9 mouse cellular contexts compared by ENCODE assay signal in the genomic region with DNA sequence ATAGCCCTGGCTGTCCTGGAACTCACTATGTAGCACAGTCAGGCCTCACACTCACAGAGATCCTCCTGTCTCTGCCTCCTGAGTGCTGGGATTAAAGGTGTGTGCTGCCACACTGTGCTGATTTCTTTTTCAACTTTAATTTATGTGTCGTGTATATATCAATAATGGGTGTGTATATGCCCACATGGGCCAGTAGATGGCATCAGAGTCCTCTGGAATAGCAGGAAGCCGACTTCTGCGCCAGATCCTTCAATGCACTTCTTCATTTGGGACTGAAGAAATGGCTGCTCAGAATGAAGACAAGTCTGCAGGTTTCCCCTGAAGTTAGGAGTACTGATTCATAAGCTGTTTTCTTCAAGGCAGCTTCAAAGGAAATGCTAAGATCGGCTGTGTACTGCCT. TPM values are rescaled to one million over a fixed set of nuclear protein-coding genes. Genes with fewer than 3 reads are reported as not detected.
A peak's percentile ranks its signal among the peaks of the same experiment; 100 is the strongest.
DNase-seq lines count a peak whose midpoint lies in the region; ATAC-seq and TF ChIP-seq lines count a peak whose summit lies in the region.
"Had no signal": no experiment of that assay in that cellular context is flagged by ENCODE, and none has a peak within 500 bp of the region (broad histone marks: within the 10 kb centered on the region; RNA-seq: fewer than 3 reads in every experiment).

No protein-coding gene starts in this region.

- H3K9me3 ChIP-seq in heart, postnatal 0 days (replicated peaks; ENCODE audit: control insufficient read depth, low read length): 0 out of 2 replicates have a peak, but pooled peaks cover 12% of the 10 kb centered on the region
- no peaks in the 10 kb centered on the region; the same call in 1 of the 2 replicates for H3K9me3 ChIP-seq in embryonic facial prominence, embryonic 15.5 days (replicated peaks)

- ATAC-seq in heart, postnatal 0 days (ENCODE audit: insufficient read depth, low read depth): no peak
- no peak for ATAC-seq in embryonic facial prominence, embryonic 15.5 days (ENCODE audit: insufficient number of reproducible peaks, low FRiP score, low TSS enrichment, low read depth)

- peak; percentile 48 for TF ChIP-seq CTCF in heart, postnatal 0 days (IDR thresholded peaks at IDR 0.05; ENCODE audit: low read depth)
- peak; percentile 19; the same call in 1 of the 2 replicates for TF ChIP-seq CTCF in small intestine, adult 2 months (IDR thresholded peaks at IDR 0.05; ENCODE audit: extremely low read depth, insufficient read length, insufficient replicate concordance, low read depth, low read length)

- H3K4me1 ChIP-seq in heart, postnatal 0 days (ENCODE audit: control insufficient read depth, insufficient read depth): no peaks in the 10 kb centered on the region
- H3K4me1 ChIP-seq in embryonic facial prominence, embryonic 15.5 days: no peaks in the 10 kb centered on the region
- H3K4me1 ChIP-seq in small intestine, adult 2 months (ENCODE audit: control insufficient read depth, insufficient read depth, insufficient read length, low read length): no peaks in the 10 kb centered on the region
- H3K4me1 ChIP-seq: neural tube, embryonic 12.5 days had no signal

- DNase-seq in heart, postnatal 0 days (ENCODE audit: low spot score): peak; percentile 21
- no peak for DNase-seq in heart, adult 18-20 months
- peak; percentile 32 to 50 for DNase-seq in spleen, postnatal 36 days (ENCODE audit: low spot score in 2 of 2)
- no peak for DNase-seq in spleen, postnatal 4 days (ENCODE audit: low spot score in 2 of 2)
- DNase-seq in frontal cortex, postnatal 14 days (ENCODE audit: low spot score in 2 of 2): no peak
- no peak for DNase-seq in adrenal gland, adult 18-20 months (ENCODE audit: low spot score in 2 of 2)

- H3K27ac ChIP-seq in heart, postnatal 0 days (ENCODE audit: low read depth): no peak overlapping the region
- 0 out of 2 replicates have a peak overlapping the region, but pooled peaks have one; percentile 52 for H3K27ac ChIP-seq in embryonic facial prominence, embryonic 15.5 days (replicated peaks)
- no peak overlapping the region for H3K27ac ChIP-seq in small intestine, adult 2 months (ENCODE audit: insufficient read depth, low read depth, low read length)
- H3K27ac ChIP-seq: neural tube, embryonic 12.5 days had no signal

- no peaks in the 10 kb centered on the region for H3K36me3 ChIP-seq in heart, postnatal 0 days (replicated peaks; ENCODE audit: control insufficient read depth, insufficient read depth, low read length)
- H3K36me3 ChIP-seq in embryonic facial prominence, embryonic 15.5 days: no peaks in the 10 kb centered on the region
- H3K36me3 ChIP-seq in small intestine, adult 2 months (ENCODE audit: control insufficient read depth, insufficient read depth, low read length): no peaks in the 10 kb centered on the region
- H3K36me3 ChIP-seq: neural tube, embryonic 12.5 days had no signal

- no peak for TF ChIP-seq POLR2A in small intestine, adult 2 months (IDR thresholded peaks at IDR 0.05; ENCODE audit: low read depth, low read length)

- 38% methylated on average over 4 of the region's 4 CpGs for WGBS in heart, postnatal 0 days
- WGBS in embryonic facial prominence, embryonic 15.5 days: 35% methylated on average over 4 of the region's 4 CpGs
- WGBS in small intestine, adult 2 months: 33% methylated on average over 4 of the region's 4 CpGs

- no peak overlapping the region for H3K4me3 ChIP-seq in heart, postnatal 0 days (ENCODE audit: low read depth, low read length)
- no peak overlapping the region for H3K4me3 ChIP-seq in embryonic facial prominence, embryonic 15.5 days (replicated peaks)
- no peak overlapping the region for H3K4me3 ChIP-seq in small intestine, adult 2 months (ENCODE audit: low read depth, low read length)
- H3K4me3 ChIP-seq: neural tube, embryonic 12.5 days had no signal

- H3K4me2 ChIP-seq in heart, postnatal 0 days (ENCODE audit: low read depth, low read length): no peak overlapping the region
- H3K4me2 ChIP-seq in embryonic facial prominence, embryonic 15.5 days (replicated peaks): no peak overlapping the region
- H3K4me2 ChIP-seq: neural tube, embryonic 12.5 days had no signal

- no peak for TF ChIP-seq EP300 in heart, postnatal 0 days (IDR thresholded peaks at IDR 0.05; ENCODE audit: low read depth)

- H3K9ac ChIP-seq in heart, postnatal 0 days (replicated peaks; ENCODE audit: low read depth, low read length): no peak overlapping the region
- no peak overlapping the region for H3K9ac ChIP-seq in embryonic facial prominence, embryonic 15.5 days
- H3K9ac ChIP-seq: neural tube, embryonic 12.5 days had no signal

- H3K27me3 ChIP-seq in heart, postnatal 0 days (ENCODE audit: control insufficient read depth, insufficient read depth, low read length): no peaks in the 10 kb centered on the region
- H3K27me3 ChIP-seq in embryonic facial prominence, embryonic 15.5 days: no peaks in the 10 kb centered on the region
- H3K27me3 ChIP-seq in small intestine, adult 2 months (ENCODE audit: control insufficient read depth, insufficient read depth, low read length): no peaks in the 10 kb centered on the region
- H3K27me3 ChIP-seq: neural tube, embryonic 12.5 days had no signal

RNA-seq across cellular contexts. Expression of a gene that starts 30.4 kb away (rescaled TPM):
- not detected in 2 replicates for total RNA-seq in heart, postnatal 0 days (2014; rRNA removed; ENCODE audit: low replicate concordance)
- 0.10 TPM in 1 of 2 replicates, not detected in the other for polyA plus RNA-seq in heart, postnatal 0 days (2015; fragmentation: Nextera tagmentation; extraction: Ambion mirVana)
- total RNA-seq in heart, adult 18-20 months (2021): under 1 TPM; 0.10 to 0.62 TPM
- polyA plus RNA-seq in embryonic facial prominence, embryonic 15.5 days (2015; fragmentation: Nextera tagmentation; extraction: Ambion mirVana): 0.16 TPM in 1 of 2 replicates, not detected in the other
- not detected in 2 replicates for polyA plus RNA-seq in small intestine, adult 2 months (2012; rRNA removed)
- not detected for total RNA-seq in adrenal gland, adult 18-20 months (2021)
- polyA plus RNA-seq: neural tube, embryonic 12.5 days had no signal

RNA-seq across cellular contexts. Expression of a gene that starts 53.4 kb away (rescaled TPM):
- not detected in 2 replicates for total RNA-seq in heart, postnatal 0 days (2014; rRNA removed; ENCODE audit: low replicate concordance)
- polyA plus RNA-seq in heart, postnatal 0 days (2015; fragmentation: Nextera tagmentation; extraction: Ambion mirVana): not detected in 2 replicates
- total RNA-seq in heart, adult 18-20 months (2021): not detected
- 0.07 TPM in 1 of 2 replicates, not detected in the other for polyA plus RNA-seq in embryonic facial prominence, embryonic 15.5 days (2015; fragmentation: Nextera tagmentation; extraction: Ambion mirVana)
- polyA plus RNA-seq in small intestine, adult 2 months (2012; rRNA removed): not detected in 2 replicates
- not detected for total RNA-seq in adrenal gland, adult 18-20 months (2021)
- polyA plus RNA-seq: neural tube, embryonic 12.5 days had no signal

Comparison
In these comparisons a context has a peak if more than half of its experiments do, and no peak if none do; other contexts are left out.
1. DNase-seq: peak in heart, postnatal 0 days (single experiment) and spleen, postnatal 36 days (2 of 2); none in heart, adult 18-20 months (0 of 2), spleen, postnatal 4 days (0 of 2), frontal cortex, postnatal 14 days (0 of 2) and adrenal gland, adult 18-20 months (0 of 2).